Mouse (Mus musculus): ENCODE data around the gene Slc38a5.
"Not testable (repeated sequence)": the region's sequence is repeated elsewhere in the genome, so short reads cannot be mapped to it uniquely, and the experiment has no call there.

Gene Slc38a5

GRCm38 (mm10) chrX:8288621-8289020 is 17.7 kb downstream of the Slc38a5 start:
- in situ Hi-C loops (cut with MboI; ENCODE audit: unreplicated experiment in 2 of 2): no loop called here

- in situ Hi-C loops (cut with MboI; ENCODE audit: unreplicated experiment in 2 of 2): no loop called here
Observed at GRCm38 (mm10) chrX:8309302-8309701, 38.4 kb downstream of the Slc38a5 start.

GRCm38 (mm10) chrX:8314905-8315304 is 44.0 kb downstream of the Slc38a5 start:
- in situ Hi-C loops (cut with MboI; ENCODE audit: unreplicated experiment in 2 of 2): not testable (repeated sequence)

- in situ Hi-C loops (cut with MboI; ENCODE audit: unreplicated experiment in 2 of 2): no loop called here
Observed at GRCm38 (mm10) chrX:8327124-8327523, 56.2 kb downstream of the Slc38a5 start, which contains the start of gene Ssxb10. Gene Ssxb10, plus strand, starts transcription at chrX:8327424.
